Mouse (Mus musculus): ENCODE results near the gene Npnt. TPM values are rescaled to one million over a fixed set of nuclear protein-coding genes. Genes with fewer than 3 reads are reported as not detected.
A peak's percentile ranks its signal among the peaks of the same experiment; 100 is the strongest.

Npnt gene
- polyA plus RNA-seq, 1 experiment from 2014 or later = 3.0 TPM

DNA sequence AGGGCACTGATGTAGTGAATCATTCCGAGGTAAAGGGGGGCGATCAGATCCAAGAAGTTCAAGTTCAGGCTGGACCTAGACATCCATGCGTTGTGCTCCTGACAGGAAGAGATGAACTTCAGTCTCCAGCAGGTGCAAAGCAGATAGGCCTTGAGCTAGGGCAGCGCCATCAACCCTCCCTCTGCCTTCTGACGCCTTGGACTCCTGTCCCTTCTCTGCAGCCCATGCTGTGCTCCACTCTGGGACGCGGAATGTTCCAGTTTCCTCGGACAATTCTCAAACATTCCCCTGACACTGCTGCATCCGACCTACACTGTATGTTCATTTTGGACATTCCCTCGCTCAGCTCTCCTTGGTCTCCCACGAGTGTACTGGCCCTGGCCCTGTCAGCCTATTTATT is 30.9 kb downstream of the Npnt start:
- Histone ChIP-seq H3K27ac (ENCODE audit: low read length) (no peak overlapping the region), H3K4me1 (ENCODE audit: control insufficient read depth, low read depth, low read length) (no peaks in the 10 kb centered on the region), H3K4me3 (ENCODE audit: low read depth, low read length) (no peak overlapping the region), H3K4me2 (ENCODE audit: low read depth, low read length) (no peak overlapping the region), H3K9ac (ENCODE audit: low read depth, low read length) (no peak overlapping the region), H3K27me3 (ENCODE audit: control insufficient read depth, insufficient read depth, low read depth, low read length) (no peaks in the 10 kb centered on the region), H3K36me3 (ENCODE audit: control insufficient read depth, insufficient read depth) (no peaks in the 10 kb centered on the region), H3K9me3 (replicated peaks; ENCODE audit: control insufficient read depth, low read length) (no peaks in the 10 kb centered on the region)
- no peak for ATAC-seq (ENCODE audit: low read depth)
- WGBS (ENCODE audit: insufficient replicate concordance) = 60% methylated on average over 11 of the region's 11 CpGs

DNA sequence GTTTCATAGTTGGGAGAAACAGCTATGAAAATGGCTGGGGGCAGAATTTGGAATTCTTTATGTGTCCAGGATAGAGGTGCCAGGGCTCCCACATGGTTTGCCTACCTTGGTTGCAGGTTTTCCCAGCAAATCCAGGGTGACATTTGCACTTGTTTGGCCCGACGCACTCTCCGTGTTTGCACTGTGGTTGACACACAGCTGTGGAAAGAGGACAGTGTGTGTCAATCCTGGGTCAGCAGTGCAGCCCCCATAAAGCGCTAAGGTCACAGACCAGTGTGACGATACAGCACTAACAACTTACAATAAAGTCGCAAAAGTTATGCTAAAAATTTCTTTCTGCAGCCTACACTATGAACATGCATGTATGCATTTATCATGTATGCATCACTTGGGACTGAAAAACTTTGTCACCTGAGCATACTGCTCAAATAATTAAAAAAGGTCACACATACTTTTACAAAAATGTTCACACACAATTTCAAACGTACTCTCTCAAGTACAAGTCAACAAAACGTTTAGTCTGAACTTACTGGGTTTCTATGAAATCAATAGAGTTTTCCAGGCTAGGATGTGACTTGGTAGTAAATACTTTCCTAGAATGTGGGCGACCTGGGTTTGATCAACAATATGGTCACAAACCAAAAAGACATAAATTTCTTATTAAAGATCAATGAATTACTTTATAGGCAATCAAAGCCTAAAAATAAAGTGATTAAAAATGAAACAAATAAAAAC is 32.6 kb downstream of the Npnt start:
- Histone ChIP-seq H3K4me2 (ENCODE audit: low read depth, low read length) (no peak overlapping the region), H3K9ac (ENCODE audit: low read depth, low read length) (no peak overlapping the region), H3K4me3 (ENCODE audit: low read depth, low read length) (no peak overlapping the region), H3K36me3 (ENCODE audit: control insufficient read depth, insufficient read depth) (no peaks in the 10 kb centered on the region), H3K27me3 (ENCODE audit: control insufficient read depth, insufficient read depth, low read depth, low read length) (no peaks in the 10 kb centered on the region), H3K4me1 (ENCODE audit: control insufficient read depth, low read depth, low read length) (no peaks in the 10 kb centered on the region), H3K27ac (ENCODE audit: low read length) (no peak overlapping the region), H3K9me3 (replicated peaks; ENCODE audit: control insufficient read depth, low read length) (no peaks in the 10 kb centered on the region)
- 59% methylated on average over 9 of the region's 9 CpGs for WGBS (ENCODE audit: insufficient replicate concordance)
- ATAC-seq (ENCODE audit: low read depth) = peak; percentile 86

- Histone ChIP-seq H3K9me3 (replicated peaks; ENCODE audit: control insufficient read depth, low read length) (no peaks in the 10 kb centered on the region), H3K4me3 (ENCODE audit: low read depth, low read length) (no peak overlapping the region), H3K36me3 (ENCODE audit: control insufficient read depth, insufficient read depth) (no peaks in the 10 kb centered on the region), H3K4me2 (ENCODE audit: low read depth, low read length) (no peak overlapping the region), H3K27ac (ENCODE audit: low read length) (no peak overlapping the region), H3K4me1 (ENCODE audit: control insufficient read depth, low read depth, low read length) (no peaks in the 10 kb centered on the region), H3K9ac (ENCODE audit: low read depth, low read length) (no peak overlapping the region), H3K27me3 (ENCODE audit: control insufficient read depth, insufficient read depth, low read depth, low read length) (no peaks in the 10 kb centered on the region)
- WGBS (ENCODE audit: insufficient replicate concordance) = 76% methylated on average over 9 of the region's 9 CpGs
- no peak for ATAC-seq (ENCODE audit: low read depth)
These were observed 34.4 kb downstream of the Npnt start for GRCm38 (mm10) chr3:132915661-132916060.

GRCm38 (mm10) chr3:132912420-132912819 is 37.7 kb downstream of the Npnt start:
- no peaks in the 10 kb centered on the region for H3K9me3 ChIP-seq (replicated peaks; ENCODE audit: control insufficient read depth, low read length)
- no peak for ATAC-seq (ENCODE audit: low read depth)
- H3K36me3 ChIP-seq (ENCODE audit: control insufficient read depth, insufficient read depth) = no peaks in the 10 kb centered on the region
- 58% methylated on average over 2 of the region's 2 CpGs for WGBS (ENCODE audit: insufficient replicate concordance)
- no peak overlapping the region for H3K9ac ChIP-seq (ENCODE audit: low read depth, low read length)
- H3K4me1 ChIP-seq (ENCODE audit: control insufficient read depth, low read depth, low read length) = no peaks in the 10 kb centered on the region
- no peak overlapping the region for H3K4me3 ChIP-seq (ENCODE audit: low read depth, low read length)
- no peak overlapping the region for H3K4me2 ChIP-seq (ENCODE audit: low read depth, low read length)
- no peaks in the 10 kb centered on the region for H3K27me3 ChIP-seq (ENCODE audit: control insufficient read depth, insufficient read depth, low read depth, low read length)
- H3K27ac ChIP-seq (ENCODE audit: low read length) = no peak overlapping the region

DNA sequence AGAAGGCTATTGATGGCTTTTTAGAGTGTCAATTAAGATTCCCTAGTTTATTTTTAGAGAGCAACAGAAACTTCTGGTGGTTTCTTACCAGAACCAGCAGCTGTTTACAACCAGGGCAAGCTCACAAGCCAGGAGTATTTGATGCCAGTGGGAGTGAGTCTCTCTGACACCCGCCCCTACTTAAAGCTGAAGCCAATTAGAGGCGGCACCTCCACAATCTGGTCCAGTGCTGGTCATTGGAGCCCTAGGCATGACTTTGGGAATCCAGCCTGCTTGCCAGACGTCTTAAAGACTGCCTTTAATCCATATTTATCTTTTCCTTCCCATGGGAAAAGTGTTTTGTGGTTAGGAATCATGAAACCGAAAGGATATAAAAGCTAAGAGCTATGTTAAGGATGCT is 38.4 kb downstream of the Npnt start:
- no peak overlapping the region for H3K27ac ChIP-seq (ENCODE audit: low read length)
- no peak overlapping the region for H3K4me3 ChIP-seq (ENCODE audit: low read depth, low read length)
- no peak overlapping the region for H3K4me2 ChIP-seq (ENCODE audit: low read depth, low read length)
- no peak overlapping the region for H3K9ac ChIP-seq (ENCODE audit: low read depth, low read length)
- H3K27me3 ChIP-seq (ENCODE audit: control insufficient read depth, insufficient read depth, low read depth, low read length) = no peaks in the 10 kb centered on the region
- ATAC-seq (ENCODE audit: low read depth) = no peak
- H3K4me1 ChIP-seq (ENCODE audit: control insufficient read depth, low read depth, low read length) = no peaks in the 10 kb centered on the region
- 46% methylated on average over 4 of the region's 4 CpGs for WGBS (ENCODE audit: insufficient replicate concordance)
- H3K9me3 ChIP-seq (replicated peaks; ENCODE audit: control insufficient read depth, low read length) = no peaks in the 10 kb centered on the region
- H3K36me3 ChIP-seq (ENCODE audit: control insufficient read depth, insufficient read depth) = no peaks in the 10 kb centered on the region

GRCm38 (mm10) chr3:132910727-132911126 is 39.4 kb downstream of the Npnt start:
- Histone ChIP-seq H3K9ac (ENCODE audit: low read depth, low read length) (no peak overlapping the region), H3K4me3 (ENCODE audit: low read depth, low read length) (no peak overlapping the region), H3K4me1 (ENCODE audit: control insufficient read depth, low read depth, low read length) (no peaks in the 10 kb centered on the region), H3K9me3 (replicated peaks; ENCODE audit: control insufficient read depth, low read length) (no peaks in the 10 kb centered on the region), H3K27me3 (ENCODE audit: control insufficient read depth, insufficient read depth, low read depth, low read length) (no peaks in the 10 kb centered on the region), H3K27ac (ENCODE audit: low read length) (no peak overlapping the region), H3K36me3 (ENCODE audit: control insufficient read depth, insufficient read depth) (no peaks in the 10 kb centered on the region), H3K4me2 (ENCODE audit: low read depth, low read length) (no peak overlapping the region)
- no peak for ATAC-seq (ENCODE audit: low read depth)
- WGBS (ENCODE audit: insufficient replicate concordance) = 66% methylated on average over 5 of the region's 5 CpGs

DNA sequence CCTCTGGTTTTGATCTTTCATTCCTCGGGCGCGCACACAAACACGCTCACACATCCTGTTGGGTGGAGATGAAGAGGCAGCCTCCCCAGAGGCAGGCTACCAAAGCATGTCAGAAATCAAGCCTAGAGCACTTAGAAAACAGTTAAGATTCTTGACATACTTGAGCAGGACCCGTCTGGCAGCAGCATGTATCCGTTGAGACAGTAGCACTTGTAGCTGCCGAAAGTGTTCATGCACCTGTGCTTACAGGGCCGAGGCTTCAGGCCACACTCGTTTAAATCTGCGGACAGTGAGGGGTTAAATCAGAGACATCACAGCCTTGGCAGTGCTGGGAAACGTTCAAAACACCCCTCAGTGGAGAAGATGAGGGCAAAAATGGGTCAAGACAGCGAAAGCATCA is 40.4 kb downstream of the Npnt start:
- 59% methylated on average over 12 of the region's 12 CpGs for WGBS (ENCODE audit: insufficient replicate concordance)
- Histone ChIP-seq H3K9me3 (replicated peaks; ENCODE audit: control insufficient read depth, low read length) (no peaks in the 10 kb centered on the region), H3K27ac (ENCODE audit: low read length) (no peak overlapping the region), H3K9ac (ENCODE audit: low read depth, low read length) (no peak overlapping the region), H3K4me1 (ENCODE audit: control insufficient read depth, low read depth, low read length) (no peaks in the 10 kb centered on the region), H3K4me2 (ENCODE audit: low read depth, low read length) (no peak overlapping the region), H3K27me3 (ENCODE audit: control insufficient read depth, insufficient read depth, low read depth, low read length) (no peaks in the 10 kb centered on the region), H3K4me3 (ENCODE audit: low read depth, low read length) (no peak overlapping the region), H3K36me3 (ENCODE audit: control insufficient read depth, insufficient read depth) (no peaks in the 10 kb centered on the region)
- no peak for ATAC-seq (ENCODE audit: low read depth)

DNA sequence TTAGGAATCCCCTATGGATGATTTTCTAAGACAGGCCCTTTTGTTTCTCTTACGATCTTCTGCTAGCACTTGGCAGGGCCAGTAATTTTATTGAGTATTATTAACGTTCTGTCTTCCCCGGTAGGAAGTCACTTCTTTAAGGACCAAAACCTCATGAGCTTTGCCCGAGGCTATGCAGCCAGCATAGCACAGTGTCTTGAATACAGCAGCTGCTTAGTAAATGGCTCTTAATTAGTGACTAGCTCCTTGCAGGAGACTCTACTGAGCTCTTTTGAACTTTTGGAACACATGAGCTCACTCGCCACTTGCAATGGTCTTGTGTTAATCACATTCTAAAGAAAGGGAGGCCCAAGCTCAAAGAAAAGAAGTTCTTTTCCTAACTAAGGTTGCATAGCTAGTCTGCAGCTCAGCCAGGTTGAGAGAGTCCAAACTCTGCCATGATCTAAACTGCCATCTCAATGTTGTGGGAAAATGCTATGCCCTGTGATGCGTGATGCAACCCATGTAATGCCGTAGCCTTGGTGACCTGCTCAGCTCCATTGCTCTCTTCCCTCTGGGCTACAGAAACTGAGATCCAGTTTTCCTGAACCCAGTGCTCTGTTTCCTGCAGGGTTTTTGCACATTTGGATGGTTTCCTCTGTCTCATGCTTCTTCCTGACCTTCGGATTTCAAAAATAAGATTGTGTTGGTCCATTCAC is 42.4 kb downstream of the Npnt start:
- H3K9me3 ChIP-seq (replicated peaks; ENCODE audit: control insufficient read depth, low read length) = no peaks in the 10 kb centered on the region
- no peaks in the 10 kb centered on the region for H3K36me3 ChIP-seq (ENCODE audit: control insufficient read depth, insufficient read depth)
- no peaks in the 10 kb centered on the region for H3K4me1 ChIP-seq (ENCODE audit: control insufficient read depth, low read depth, low read length)
- ATAC-seq (ENCODE audit: low read depth) = no peak
- no peak overlapping the region for H3K4me2 ChIP-seq (ENCODE audit: low read depth, low read length)
- no peak overlapping the region for H3K9ac ChIP-seq (ENCODE audit: low read depth, low read length)
- H3K27ac ChIP-seq (ENCODE audit: low read length) = no peak overlapping the region
- H3K27me3 ChIP-seq (ENCODE audit: control insufficient read depth, insufficient read depth, low read depth, low read length) = no peaks in the 10 kb centered on the region
- WGBS (ENCODE audit: insufficient replicate concordance) = 71% methylated on average over 8 of the region's 8 CpGs
- H3K4me3 ChIP-seq (ENCODE audit: low read depth, low read length) = no peak overlapping the region

DNA sequence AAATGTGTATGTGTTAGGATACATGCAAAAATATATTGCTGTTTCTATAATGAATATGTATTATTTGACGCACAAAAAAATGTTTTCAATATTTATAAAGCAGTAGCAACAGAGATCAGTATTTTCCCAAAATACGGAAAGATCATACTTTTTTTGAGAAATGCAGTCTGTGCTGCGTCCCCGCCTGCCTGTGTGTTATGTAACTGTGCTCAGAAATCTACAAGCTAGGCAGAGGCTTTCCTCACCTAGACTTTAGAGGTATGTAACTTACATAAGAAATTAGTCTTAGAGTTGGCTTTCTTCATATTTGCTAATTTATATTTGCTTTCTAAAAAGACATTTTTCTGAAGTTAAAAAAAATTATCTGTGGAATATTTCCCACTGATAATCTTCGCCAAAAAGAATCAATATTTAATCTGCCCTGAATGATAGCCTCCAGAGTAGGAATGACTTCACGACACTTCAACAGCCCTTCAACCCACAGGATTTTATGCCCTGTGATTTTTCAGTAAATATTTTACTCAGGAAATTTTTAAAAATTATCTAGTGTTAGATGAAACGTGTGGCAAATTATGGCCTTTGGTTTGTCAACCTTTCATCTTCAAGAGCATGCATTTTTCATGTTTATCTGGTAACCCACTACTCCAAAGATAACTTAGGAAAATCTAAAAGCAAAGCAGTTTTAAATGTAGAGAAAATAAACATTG is 44.7 kb downstream of the Npnt start:
- WGBS (ENCODE audit: insufficient replicate concordance) = 69% methylated on average over 7 of the region's 7 CpGs
- Histone ChIP-seq H3K36me3 (ENCODE audit: control insufficient read depth, insufficient read depth) (no peaks in the 10 kb centered on the region), H3K27ac (ENCODE audit: low read length) (no peak overlapping the region), H3K4me2 (ENCODE audit: low read depth, low read length) (no peak overlapping the region), H3K27me3 (ENCODE audit: control insufficient read depth, insufficient read depth, low read depth, low read length) (no peaks in the 10 kb centered on the region), H3K4me3 (ENCODE audit: low read depth, low read length) (no peak overlapping the region), H3K4me1 (ENCODE audit: control insufficient read depth, low read depth, low read length) (no peaks in the 10 kb centered on the region), H3K9ac (ENCODE audit: low read depth, low read length) (no peak overlapping the region), H3K9me3 (replicated peaks; ENCODE audit: control insufficient read depth, low read length) (no peaks in the 10 kb centered on the region)
- ATAC-seq (ENCODE audit: low read depth) = no peak
